Mouse (Mus musculus) heart, adult 11 months (tissue): ENCODE results near the gene Gadd45b.

Experiments
- DNase-seq: peaks from one replicate; pipeline ENCODE4 v3.0.0; 2022

The Gadd45b gene

DNA sequence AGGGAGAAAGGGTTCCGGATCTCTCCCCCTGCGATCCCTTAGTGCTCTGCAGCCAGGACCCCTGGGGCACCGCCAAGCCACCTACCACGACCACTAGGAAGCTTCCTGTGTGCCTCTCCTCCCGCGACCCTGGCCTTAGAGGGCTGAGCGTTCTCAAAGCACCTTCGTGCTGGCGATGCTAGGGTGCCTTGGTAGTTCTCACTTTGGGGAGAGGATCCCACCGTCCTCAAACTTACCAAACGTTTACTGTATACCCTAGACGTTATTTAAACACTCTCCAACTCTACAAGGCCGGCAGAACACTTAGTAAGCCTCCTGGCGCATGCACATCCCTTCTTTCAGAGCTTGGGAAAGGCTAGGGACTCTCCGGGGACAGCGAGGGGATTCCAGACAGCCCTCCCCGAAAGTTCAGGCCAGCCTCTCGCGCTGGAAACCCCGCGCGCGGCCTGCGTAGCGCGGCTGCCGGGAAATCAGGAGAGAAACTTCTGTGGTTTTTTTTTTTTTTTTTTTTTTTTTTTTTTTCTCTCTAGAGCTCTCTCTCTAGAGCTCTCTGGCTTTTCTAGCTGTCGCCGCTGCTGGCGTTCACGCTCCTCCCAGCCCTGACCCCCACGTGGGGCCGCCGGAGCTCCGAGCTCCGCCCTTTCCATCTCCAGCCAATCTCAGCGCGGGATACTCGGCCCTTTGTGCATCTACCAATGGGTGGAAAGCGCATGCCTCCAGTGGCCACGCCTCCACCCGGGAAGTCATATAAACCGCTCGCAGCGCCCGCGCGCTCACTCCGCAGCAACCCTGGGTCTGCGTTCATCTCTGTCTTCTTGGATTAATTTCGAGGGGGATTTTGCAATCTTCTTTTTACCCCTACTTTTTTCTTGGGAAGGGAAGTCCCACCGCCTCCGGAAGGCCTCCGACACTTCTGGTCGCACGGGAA, at the start of gene Gadd45b:
Gadd45b (plus strand) TSS at position 775 of the 928 bp plus-strand sequence.
- peak; percentile 100 for DNase-seq

DNA sequence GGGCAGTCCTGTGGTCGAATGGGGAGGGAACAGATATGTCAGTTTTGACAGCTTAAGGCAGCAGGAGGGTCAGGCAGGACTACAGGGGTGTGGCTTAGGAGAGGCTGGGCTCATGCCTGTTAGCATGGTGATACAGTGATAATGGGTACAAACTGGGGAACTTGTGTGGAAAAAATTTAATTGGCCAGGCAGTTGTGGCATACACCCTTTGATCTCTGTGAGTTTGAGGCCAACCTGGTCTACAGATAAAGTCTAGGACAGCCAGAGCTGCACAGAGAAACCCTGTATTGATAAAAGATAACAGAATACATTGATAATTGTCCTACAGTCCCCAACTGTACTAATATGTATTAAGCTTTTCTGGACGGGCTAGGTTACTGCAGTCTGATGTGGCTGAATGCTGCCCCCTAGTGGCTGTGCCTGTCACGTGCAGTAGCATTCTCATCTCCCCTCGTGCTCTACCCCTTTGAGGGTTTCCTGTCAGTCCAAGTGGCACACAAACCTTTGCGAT, 49.7 kb upstream of the Gadd45b start:
- peak; percentile 92 for DNase-seq

DNA sequence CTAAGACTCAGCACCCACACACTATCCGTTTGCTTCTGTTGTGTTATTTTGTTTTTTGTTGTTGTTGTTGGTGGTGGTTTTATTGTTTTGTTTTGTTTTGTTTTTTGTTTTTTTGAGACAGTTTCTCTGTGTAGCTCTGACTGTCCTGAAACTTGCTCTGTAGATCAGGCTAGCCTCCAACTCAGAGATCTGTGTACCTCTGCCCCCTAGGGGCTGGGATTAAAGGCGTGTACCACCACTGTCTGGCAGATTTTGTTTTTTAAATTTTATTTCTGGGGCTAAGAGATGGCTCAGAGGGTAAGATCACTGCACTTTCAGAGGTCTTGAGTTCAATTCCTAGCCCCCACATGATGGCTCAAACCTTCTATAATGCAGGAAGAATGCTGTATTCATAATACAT, 49.0 kb upstream of the Gadd45b start:
- DNase-seq: no peak

DNA sequence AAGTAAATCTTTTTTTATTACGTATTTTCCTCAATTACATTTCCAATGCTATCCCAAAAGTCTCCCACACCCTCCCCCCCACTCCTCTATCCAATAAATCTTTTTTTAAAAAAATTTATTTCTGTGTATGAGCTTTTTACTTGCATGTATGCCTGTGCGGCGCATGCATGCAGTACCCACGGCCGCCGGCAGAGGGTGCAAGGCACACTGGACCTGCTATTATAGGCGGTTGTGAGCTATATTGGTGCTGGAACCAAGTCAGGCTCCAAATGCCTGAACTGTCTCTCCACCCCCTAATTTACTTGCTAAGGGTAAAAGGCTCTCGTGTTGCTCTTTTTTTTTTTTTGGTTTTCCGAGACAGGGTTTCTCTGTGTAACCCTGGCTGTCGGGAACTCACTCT, 48.6 kb upstream of the Gadd45b start:
- peak; percentile 94 for DNase-seq

DNA sequence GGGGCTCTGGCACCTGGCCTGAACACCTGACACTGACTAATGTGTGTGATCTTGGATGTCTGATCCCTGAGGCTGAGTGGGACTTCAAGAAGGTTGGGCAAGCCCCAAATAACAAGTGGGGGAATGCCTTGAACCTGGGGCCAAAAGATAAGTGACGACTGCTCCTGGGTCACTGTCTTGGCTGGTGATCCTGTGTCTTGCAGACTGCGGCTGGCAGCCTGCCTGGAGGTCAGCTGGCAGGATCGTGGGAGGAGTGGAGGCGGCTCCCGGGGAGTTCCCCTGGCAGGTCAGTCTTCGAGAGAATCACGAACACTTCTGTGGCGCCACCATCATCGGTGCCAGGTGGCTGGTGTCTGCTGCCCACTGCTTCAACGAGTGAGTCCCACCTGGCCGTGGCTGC, 42.7 kb upstream of the Gadd45b start:
- DNase-seq: peak; percentile 98

DNA sequence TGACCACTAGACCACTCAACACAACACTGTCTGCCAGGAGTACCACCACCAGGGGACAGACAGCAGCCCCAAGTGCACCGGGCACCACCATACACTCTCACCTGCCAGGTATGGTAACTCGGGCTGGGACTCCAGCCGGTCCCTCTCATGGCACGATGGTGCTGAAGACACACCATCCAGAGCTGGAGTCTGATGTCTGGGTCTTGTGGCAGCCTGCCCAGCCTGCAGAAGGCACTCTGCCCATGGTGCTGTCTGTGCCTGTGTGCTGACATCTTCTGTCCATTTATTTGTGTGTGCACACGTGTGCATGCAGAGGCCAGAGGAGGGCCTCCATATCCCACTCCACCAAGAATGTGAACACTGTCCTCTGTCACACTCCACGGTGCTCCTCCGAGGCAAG, 34.8 kb upstream of the Gadd45b start:
- DNase-seq: no peak

DNA sequence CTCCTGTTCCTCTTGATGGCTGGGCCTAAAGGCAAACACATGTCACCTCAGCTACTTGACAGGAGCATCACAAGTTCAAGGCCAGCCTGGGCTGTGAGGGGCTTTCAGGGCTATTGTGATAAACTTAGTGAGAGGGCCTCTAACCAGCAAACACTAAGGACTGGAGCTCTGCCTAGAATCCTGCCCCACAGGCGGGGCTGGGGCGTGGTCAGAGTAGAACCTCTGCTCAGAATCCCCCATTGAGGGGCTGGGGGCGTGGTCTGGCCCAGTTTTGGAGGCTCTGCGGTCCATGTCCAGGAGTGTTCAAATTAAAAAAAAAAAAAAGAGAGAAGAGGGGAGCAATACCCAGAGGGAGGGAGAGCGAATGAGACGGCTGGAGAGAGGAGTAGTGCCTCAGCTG, 34.2 kb upstream of the Gadd45b start:
- peak; percentile 86 for DNase-seq

DNA sequence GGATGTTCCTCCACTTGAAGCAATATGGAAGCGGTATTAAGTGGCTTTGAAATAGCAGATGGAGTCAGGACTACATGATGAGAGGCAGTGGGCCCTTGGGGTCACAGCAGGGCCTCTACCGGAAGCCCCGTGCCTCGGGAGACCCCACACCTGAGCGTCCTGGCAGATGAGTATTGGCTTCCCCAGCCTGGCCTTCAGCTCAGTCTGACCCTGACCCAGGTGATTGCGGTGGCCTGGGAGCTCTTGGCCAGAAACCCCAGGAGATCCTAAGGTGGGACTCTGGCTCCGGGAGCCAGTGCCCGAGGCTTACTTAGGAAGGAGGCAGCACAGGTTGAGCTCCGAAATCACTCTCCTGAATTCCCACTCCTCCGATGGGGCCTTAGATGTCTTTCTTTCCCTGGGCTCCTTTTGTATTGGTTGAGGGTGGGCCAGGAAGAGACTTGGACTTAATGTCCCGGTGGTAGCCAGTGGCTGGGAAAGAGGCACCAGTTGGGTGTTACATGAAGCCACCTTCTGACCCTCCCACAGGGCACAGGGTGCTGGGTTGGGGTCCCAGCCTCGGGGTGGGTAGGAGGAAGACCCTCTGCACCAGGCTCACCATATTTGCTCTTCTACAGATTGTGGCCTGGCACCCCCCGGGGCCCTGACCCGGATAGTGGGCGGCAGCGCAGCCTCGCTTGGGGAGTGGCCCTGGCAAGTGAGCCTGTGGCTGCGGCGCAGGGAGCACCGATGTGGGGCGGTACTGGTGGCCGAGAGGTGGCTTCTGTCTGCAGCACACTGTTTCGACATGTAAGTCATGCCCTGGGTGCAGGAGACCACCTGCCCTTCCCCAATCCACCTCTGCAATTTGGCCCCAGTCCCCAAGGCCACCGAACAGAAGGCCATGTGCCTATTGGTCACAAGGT, 33.0 kb upstream of the Gadd45b start:
- DNase-seq: peak; percentile 92

DNA sequence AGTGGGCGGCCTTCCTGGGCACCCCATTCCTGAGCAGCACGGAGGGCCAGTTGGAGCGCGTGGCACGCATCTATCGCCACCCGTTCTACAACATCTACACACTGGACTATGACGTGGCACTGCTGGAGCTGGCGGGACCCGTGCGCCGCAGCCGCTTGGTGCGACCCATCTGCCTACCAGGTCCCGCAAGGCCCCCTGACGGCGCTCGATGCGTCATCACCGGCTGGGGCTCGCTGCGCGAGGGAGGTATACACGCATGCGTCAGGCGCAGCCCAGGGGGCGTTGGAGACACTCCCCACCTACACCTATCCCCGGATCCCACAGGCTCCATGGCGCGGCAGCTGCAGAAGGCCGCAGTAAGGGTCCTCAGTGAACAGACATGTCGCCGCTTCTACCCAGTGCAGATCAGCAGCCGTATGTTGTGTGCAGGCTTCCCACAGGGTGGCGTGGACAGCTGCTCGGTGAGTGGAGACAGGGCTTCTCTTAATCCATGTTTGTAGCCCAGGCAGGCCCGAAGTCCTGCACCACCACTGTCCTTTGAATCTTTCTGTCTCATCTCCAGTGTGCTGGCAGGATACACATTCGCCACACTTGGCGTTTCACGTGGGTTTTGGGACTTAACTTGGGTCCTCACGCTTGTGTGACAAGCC, 31.9 kb upstream of the Gadd45b start:
- DNase-seq: peak; percentile 94

DNA sequence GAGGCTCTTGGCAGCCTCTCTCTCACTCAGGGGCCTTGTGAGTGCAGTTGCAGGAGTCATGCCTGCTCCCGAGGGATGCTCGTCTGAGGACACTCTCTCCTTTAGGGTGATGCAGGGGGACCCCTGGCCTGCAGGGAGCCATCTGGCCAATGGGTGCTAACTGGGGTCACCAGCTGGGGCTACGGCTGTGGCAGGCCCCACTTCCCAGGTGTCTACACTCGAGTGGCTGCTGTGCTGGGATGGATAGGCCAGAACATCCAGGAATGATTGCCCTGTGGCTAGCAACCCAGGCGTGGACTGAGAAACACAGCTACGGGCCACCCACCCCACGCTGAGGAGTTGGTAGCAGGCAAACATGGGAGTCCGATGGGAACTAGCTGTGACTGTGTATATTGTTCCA, 30.8 kb upstream of the Gadd45b start:
- peak; percentile 95 for DNase-seq

DNA sequence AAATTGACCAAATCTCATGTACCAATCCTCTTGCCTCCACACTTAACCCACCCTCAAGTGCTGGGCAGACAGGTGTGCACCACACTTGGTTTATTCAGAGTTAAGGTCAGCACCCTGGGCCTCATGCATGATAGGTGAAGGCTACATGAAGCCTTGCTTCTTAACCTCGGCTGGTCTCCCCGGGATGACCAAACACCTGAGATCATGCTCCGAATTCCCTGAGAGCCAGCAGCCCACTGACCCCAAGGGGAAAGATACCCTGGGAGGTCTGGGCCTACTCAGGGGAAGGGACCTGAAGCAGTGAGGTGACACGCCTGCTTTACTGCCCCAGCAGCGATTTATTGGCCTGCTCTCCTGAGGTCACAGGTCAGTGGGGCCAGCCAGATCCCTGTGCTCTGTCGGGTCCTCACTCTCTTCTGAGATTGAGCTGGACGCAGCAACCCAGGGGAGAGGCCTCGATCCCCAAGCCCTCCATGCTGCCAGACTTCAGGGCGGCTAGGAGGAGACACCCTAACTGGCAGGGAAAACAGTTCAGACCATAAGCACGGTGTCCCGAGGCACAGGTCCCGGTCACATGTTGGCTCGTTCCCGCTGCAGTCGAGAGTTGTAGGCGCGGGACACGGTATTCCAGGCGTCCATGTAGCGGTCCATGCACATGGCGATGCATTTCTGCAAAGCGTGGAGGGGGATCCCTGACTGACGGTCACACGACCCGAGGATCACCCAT, 30.1 kb upstream of the Gadd45b start:
- DNase-seq: peak; percentile 97

DNA sequence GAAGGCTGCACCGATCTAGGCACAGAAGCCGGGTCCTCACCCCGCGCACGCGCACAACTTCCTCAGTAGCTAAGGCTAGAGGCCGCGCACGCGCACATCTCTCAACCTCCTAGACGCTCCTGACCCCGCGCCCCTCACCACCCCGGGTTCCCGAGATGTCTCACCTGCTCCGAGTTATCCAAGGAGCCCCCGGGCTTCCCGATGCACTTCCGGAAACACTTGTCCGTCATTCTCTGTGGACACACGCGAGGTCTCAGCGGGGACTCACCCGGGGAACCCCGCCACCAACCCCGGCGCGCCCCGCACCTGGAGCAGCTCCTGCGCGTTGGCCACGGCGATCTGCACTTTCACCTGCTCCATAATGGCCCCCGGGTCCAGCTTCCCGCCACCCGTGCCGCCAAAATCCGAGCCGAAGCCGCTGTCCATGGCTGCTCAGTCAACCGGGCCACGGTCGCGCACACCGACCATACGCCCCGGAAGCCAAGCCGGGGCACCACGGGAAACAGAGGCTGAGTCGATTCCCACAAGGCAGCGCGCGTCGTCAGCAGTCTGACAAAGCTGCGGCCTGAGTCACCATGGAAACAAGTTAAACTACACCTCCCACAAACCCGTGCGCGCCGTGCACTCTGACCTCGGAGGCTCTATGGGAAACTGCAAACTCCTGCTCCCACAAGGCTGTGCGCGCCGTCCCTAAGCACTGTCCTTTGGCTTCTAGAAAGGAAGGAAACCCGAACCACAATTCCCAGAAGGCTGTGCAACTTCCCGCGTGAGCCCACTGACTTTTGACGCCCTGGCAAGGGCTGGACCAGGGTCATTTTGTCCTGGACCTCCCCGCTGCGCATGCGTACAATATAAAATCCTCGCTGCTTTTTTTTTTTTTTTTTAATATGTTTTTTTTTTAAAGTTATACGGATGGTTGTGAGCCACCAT, 29.3 kb upstream of the Gadd45b start, which contains the start of gene Timm13:
Timm13 (minus strand) TSS at position 652 of the 930 bp plus-strand sequence.
- DNase-seq: peak; percentile 100

DNA sequence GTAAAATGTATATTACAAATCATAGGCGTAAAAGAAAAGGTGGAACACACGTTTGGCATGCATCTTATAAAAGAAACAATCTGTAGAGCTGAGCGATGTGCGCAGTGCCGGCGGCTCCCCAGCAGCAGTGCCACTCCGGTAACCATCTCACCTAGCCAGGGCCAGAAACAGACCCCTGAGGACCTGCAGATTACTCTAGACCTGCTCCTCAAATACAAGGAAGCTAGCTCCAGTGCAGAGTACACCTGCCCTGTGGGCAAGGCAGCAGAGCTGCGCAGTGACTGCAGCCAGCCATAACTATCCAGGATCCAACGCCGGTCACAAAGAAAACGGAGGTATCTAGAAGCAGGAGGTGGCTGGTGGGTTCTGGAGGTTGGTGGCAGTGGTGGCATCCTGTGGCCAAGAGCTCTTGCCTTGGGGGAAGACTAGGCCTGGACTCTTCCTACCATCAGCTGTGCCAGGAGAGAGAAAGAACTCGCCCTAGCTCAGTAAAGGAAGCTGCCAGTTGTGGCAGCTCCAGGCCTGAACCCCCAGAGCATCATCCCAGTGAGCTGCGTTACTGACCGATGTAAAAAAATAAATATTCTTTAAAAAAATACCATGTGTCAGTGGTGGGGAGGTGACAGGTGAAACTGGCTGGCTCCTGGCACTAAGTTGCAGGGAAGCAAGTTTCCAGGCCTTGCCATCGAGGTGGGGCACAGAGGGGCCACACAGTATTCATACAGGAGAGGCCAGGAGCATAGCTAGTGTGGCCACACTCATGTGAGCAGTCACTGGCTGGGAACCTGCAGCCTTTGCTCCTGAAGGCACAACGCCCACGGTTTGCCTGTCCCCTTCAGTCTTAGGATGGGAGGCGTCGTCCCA, 28.2 kb upstream of the Gadd45b start:
- peak; percentile 95 for DNase-seq

DNA sequence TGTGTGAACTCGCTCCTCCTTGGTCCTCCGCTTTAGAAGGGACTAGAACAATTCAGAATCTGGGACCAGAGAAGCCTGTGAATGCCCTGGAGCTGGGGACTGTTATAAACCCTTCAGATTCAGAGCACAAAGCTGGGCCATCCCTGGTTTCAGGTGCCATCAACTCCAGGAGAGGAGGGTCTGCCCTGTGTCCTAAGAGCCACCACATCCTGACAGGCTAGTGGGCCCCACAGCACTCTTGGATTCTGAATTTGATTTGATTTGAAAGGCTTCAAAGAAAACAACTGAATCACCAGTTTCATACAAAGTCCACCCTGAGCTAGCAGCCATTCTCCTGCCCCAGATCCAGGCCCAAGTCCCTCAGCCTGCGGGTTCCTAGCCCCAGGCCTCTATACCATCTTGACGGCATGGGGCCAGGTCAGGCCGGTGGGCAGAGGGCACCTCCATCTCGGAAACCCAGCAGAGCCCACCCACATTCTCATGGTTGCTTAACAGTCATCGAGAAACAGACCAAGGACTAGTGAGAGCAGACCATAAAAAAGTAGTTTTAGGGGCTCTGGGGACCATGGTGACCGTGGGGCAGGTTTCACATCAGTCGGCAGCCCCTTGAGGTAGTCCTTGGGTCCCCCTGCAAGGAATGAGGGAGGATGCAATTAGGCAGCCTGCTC, 27.5 kb upstream of the Gadd45b start:
- DNase-seq: peak; percentile 91

DNA sequence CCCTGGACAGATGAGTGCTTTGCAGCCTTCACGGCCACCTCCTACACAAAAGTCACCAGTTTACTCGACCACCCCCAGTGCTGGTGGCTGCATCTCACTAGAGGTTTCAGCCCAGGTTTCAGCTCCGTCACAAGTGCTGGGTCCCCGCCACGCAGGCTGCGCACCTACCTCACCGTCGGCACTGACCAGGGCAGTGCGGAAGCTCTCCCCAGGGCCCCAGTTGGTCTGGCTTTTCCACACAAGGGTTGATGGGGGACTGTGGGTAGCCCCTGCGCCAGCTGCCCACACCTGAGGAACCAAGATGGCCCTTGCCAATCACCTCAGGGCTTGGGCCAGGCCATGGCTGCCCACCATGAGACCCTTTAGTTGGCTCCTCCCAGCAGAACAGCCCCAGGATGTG, 26.6 kb upstream of the Gadd45b start:
- DNase-seq: peak; percentile 94

DNA sequence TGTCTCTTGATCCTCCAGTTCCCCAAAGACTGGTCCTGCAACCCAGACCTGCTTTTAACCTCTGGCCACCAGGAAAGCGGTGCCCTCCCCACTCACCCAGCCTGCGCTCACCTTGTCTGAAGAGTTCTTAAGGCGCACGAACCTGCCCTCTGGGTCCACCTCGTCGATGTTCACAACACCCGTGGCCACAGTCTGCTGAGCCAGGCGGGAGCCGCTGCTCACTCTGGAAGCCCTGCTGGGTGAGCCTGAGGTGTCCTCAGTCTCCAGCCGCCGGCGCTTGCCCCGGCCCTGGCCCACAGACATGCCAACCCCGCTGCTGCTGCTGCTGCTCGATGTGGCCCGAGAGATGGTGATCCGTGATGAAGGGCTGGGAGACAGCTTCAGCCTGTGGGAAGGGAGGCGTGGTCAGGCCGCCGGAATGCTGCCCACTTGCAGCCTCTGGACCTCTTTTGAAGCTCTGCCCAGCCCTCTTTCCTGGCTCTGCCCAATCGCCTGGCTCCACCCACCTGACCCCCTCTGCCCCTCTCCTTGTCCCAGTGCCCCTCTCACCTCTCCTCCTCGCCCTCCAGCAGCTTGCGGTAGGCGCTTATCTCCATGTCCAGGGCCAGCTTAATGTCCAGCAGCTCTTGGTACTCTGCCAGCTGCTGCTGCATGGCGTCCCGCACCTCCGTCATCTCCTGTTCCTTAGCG, 25.7 kb upstream of the Gadd45b start:
- DNase-seq: peak; percentile 91

DNA sequence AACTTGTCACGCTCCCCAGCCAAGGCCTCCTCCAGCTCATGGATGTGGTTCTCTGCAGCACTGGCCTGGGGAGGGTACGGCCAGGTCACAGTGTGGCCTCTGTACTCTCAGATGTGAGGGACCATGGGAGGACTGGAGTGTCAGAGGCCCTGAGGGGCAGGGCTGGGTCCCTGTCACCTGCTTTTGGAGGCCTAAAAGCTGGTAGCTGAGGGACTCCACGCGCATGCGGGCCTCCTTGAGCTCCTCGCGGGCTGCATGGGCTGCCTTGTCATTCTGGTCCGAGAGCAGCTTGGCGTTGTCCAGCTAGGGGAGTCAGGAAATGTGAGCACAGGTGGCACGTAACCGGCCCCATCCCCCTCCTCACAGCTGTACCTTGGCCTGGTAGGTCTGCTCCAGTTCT, 25.2 kb upstream of the Gadd45b start:
- DNase-seq: peak; percentile 86

DNA sequence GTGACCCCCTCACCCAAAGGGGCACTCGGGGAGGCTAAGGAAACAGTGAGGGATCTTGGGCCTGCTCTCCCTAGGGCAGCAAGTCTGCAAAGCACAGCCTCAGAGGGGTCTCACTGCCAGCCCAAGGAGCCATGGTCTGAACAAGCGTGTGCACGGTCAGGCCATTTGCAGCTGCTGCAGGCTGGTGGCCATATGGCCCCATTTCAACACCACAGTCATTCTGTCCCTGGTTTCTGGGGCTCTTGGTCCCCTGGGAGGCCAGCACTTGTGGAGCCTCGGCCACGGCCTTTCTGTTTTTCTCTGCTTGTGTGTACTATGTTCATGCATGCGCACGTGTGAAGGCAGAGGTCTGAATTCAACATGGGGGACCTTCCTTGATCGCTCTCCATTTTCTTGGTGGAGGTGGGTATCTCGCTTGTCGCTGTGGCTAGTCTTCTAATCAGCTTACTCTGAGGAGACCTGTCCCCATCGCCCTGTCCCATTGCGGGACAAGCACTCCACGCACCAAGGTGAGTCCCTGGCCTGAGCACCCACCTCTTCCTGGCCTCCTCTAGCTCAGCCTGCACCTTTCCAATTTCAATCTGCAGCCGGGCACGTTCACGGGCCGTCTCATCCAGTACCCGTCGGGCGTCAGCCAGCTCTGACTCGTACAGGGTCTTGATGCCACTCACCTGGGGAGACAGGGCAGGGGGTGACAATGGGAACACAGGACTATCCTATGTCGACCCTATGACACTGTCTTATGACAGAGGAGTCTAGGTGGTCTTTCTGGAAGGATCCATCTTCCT, 20.3 kb upstream of the Gadd45b start:
- DNase-seq: peak; percentile 92
